ENCODE assay signal across 8 mouse cellular contexts in genomic region chr15:25622867-25623471, GRCm38 (mm10). TPM values are rescaled to one million over a fixed set of nuclear protein-coding genes. Genes with fewer than 3 reads are reported as not detected.
DNase-seq lines count a peak whose midpoint lies in the region; ATAC-seq lines count a peak whose summit lies in the region.

No protein-coding gene starts in this region.

- 0% methylated on average over 27 of the region's 61 CpGs for WGBS in embryonic facial prominence, embryonic 14.5 days
- whole genome bisulfite sequencing in heart, embryonic 15.5 days = under 1% methylated on average over 54 of the region's 61 CpGs

- peak overlapping the region; percentile 76 for H3K4me3 ChIP-seq in embryonic facial prominence, embryonic 14.5 days (ENCODE audit: low read depth, low read length)
- H3K4me3 ChIP-seq in heart, embryonic 15.5 days = peak overlapping the region; percentile 77

- H3K9me3 ChIP-seq in embryonic facial prominence, embryonic 14.5 days (ENCODE audit: control insufficient read depth, low read length) = no peaks in the 10 kb centered on the region
- H3K9me3 ChIP-seq in heart, embryonic 15.5 days (replicated peaks) = no peaks in the 10 kb centered on the region

- H3K36me3 ChIP-seq in embryonic facial prominence, embryonic 14.5 days (ENCODE audit: control insufficient read depth, insufficient read depth, low read length) = no peaks in the 10 kb centered on the region
- no peaks in the 10 kb centered on the region for H3K36me3 ChIP-seq in heart, embryonic 15.5 days

- H3K4me2 ChIP-seq in embryonic facial prominence, embryonic 14.5 days (ENCODE audit: low read depth, low read length) = peak overlapping the region; percentile 70
- H3K4me2 ChIP-seq in heart, embryonic 15.5 days = peak overlapping the region; percentile 96

- ATAC-seq in embryonic facial prominence, embryonic 14.5 days (ENCODE audit: low read depth) = peak; percentile 13
- peak; percentile 14 for ATAC-seq in heart, embryonic 15.5 days (replicated peaks; ENCODE audit: insufficient number of reproducible peaks, insufficient read depth, low FRiP score, low read depth)

- DNase-seq in CD4-positive helper T cell, adult 2 months (ENCODE audit: low read depth, low spot score) = peak; percentile 57
- peak; percentile 70 for DNase-seq in adrenal gland, postnatal 10 days
- peak; percentile 58 for DNase-seq in embryonic facial prominence, embryonic 14.5 days (ENCODE audit: low spot score)
- DNase-seq in kidney, postnatal 10 days = peak; percentile 78
- DNase-seq in lung, postnatal 4 days = peak; percentile 66 to 69
- peak; percentile 18 to 26 for DNase-seq in spleen, postnatal 36 days (ENCODE audit: low spot score in 2 of 2)
- no peak for DNase-seq in MN1 (ENCODE audit: low spot score)

- H3K27me3 ChIP-seq in embryonic facial prominence, embryonic 14.5 days (replicated peaks; ENCODE audit: control insufficient read depth, insufficient read depth, low read length) = no peaks in the 10 kb centered on the region
- H3K27me3 ChIP-seq in heart, embryonic 15.5 days = 0 out of 2 replicates have a peak, but pooled peaks cover 5% of the 10 kb centered on the region

- H3K4me1 ChIP-seq in embryonic facial prominence, embryonic 14.5 days (ENCODE audit: control insufficient read depth, insufficient read depth, low read length) = peaks cover 28% of the 10 kb centered on the region
- peaks cover 10% of the 10 kb centered on the region; the same call in 1 of the 2 replicates for H3K4me1 ChIP-seq in heart, embryonic 15.5 days (replicated peaks)

- H3K27ac ChIP-seq in embryonic facial prominence, embryonic 14.5 days (replicated peaks; ENCODE audit: low read depth, low read length) = peak overlapping the region; percentile 89
- peak overlapping the region; percentile 76 for H3K27ac ChIP-seq in heart, embryonic 15.5 days

- H3K9ac ChIP-seq in embryonic facial prominence, embryonic 14.5 days (ENCODE audit: low read depth, low read length) = peak overlapping the region; percentile 82
- peak overlapping the region; percentile 73 for H3K9ac ChIP-seq in heart, embryonic 15.5 days

RNA-seq across cellular contexts. Expression of gene Myo10, which starts 0.6 kb away (rescaled TPM):
- 10 to 100 TPM; 80.4 to 82.5 TPM for total RNA-seq in adrenal gland, postnatal 10 days (2021)
- 35.0 and 41.8 TPM in 2 replicates for polyA plus RNA-seq in embryonic facial prominence, embryonic 14.5 days (2014; fragmentation: Nextera tagmentation; extraction: Ambion mirVana)
- 12.5 and 16.4 TPM in 2 replicates for polyA plus RNA-seq in heart, embryonic 15.5 days (2015; fragmentation: Nextera tagmentation; extraction: Ambion mirVana)
